Mouse (Mus musculus): ENCODE data around the gene Tmem205.

DNA sequence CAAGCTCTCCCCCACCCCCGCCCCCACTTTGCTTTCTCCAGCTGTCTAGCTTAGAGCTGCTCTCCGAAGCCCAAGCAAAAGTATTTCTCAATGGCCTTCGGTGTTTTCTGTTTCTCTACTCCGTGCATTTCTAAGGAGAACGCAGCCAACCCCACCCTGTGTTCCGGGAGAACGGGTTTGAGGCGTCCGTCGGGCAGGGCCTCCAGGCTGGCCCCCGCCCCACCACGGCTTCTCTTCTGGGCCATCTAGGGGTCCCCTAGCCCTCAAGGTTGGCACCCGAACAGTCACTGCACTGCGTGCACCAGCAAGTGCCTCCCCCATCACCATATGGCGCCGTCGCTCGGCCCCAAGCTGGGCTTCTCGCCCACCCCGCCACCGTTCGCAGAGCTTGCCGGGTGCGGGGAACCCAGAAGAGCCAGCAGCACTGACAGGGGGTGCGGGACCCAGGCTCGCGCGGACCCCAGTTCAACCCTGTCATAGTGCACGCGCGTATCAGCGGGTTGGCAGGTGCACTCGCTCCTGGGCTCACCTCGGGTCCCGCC is 9.8 kb downstream of the Tmem205 start:
- TF ChIP-seq CTCF (IDR thresholded peaks at IDR 0.05; ENCODE audit: borderline replicate concordance, insufficient read depth, low read length) = no peak
- no peak for TF ChIP-seq POLR2A (IDR thresholded peaks at IDR 0.05; ENCODE audit: low read depth, low read length)

Data from embryonic fibroblast, embryonic 13.5 days (primary cell).